ENCODE assay signal across 15 mouse cellular contexts in genomic region chr1:84910177-84910804, GRCm38 (mm10). TPM values are rescaled to one million over a fixed set of nuclear protein-coding genes. Genes with fewer than 3 reads are reported as not detected.
DNase-seq lines count a peak whose midpoint lies in the region; ATAC-seq and TF ChIP-seq lines count a peak whose summit lies in the region.
"Had no signal": no experiment of that assay in that cellular context is flagged by ENCODE, and none has a peak within 500 bp of the region (broad histone marks: within the 10 kb centered on the region; RNA-seq: fewer than 3 reads in every experiment).

No protein-coding gene starts in this region.

- DNase-seq in hindbrain, embryonic 10.5 days (ENCODE audit: low spot score): peak; percentile 45
- DNase-seq in hindbrain, postnatal 0 days (ENCODE audit: low spot score): no peak
- DNase-seq in brain, adult 2 months (ENCODE audit: low read depth, low spot score): peak; percentile 8
- no peak for DNase-seq in thymus, adult 18-20 months
- no peak for DNase-seq in urinary bladder, postnatal 36 days (ENCODE audit: low spot score in 2 of 2)
- DNase-seq: cerebellum, adult 11-12 months; heart, postnatal 14 days; kidney, postnatal 36 days; right cerebral cortex, postnatal 25 days had no signal

- H3K9ac ChIP-seq in hindbrain, postnatal 0 days (replicated peaks; ENCODE audit: low read length): no peak overlapping the region
- no peak overlapping the region for H3K9ac ChIP-seq in midbrain, embryonic 16.5 days (ENCODE audit: low read depth, low read length)
- H3K9ac ChIP-seq: lung, embryonic 15.5 days had no signal

- peak overlapping the region; percentile 40; the same call in 1 of the 2 replicates for H3K27ac ChIP-seq in hindbrain, embryonic 10.5 days
- H3K27ac ChIP-seq in hindbrain, postnatal 0 days: no peak overlapping the region
- H3K27ac ChIP-seq in midbrain, embryonic 16.5 days (ENCODE audit: low read length): no peak overlapping the region
- H3K27ac ChIP-seq: lung, embryonic 15.5 days had no signal

- no peaks in the 10 kb centered on the region for H3K36me3 ChIP-seq in hindbrain, embryonic 10.5 days
- H3K36me3 ChIP-seq in hindbrain, postnatal 0 days (ENCODE audit: insufficient read depth, low read length): no peaks in the 10 kb centered on the region
- peaks cover 20% of the 10 kb centered on the region for H3K36me3 ChIP-seq in midbrain, embryonic 16.5 days (ENCODE audit: control insufficient read depth, insufficient read depth, low read length)
- H3K36me3 ChIP-seq: lung, embryonic 15.5 days had no signal

- 56% methylated on average over 8 of the region's 8 CpGs for WGBS in hindbrain, embryonic 10.5 days
- 40% methylated on average over 8 of the region's 8 CpGs for WGBS in hindbrain, postnatal 0 days
- 42% methylated on average over 8 of the region's 8 CpGs for WGBS in midbrain, embryonic 16.5 days

- TF ChIP-seq CTCF in hindbrain, postnatal 0 days (IDR thresholded peaks at IDR 0.05; ENCODE audit: low read depth): no peak

- H3K27me3 ChIP-seq in hindbrain, embryonic 10.5 days (ENCODE audit: insufficient read depth, poor library complexity, severe bottlenecking): no peaks in the 10 kb centered on the region
- no peaks in the 10 kb centered on the region for H3K27me3 ChIP-seq in hindbrain, postnatal 0 days (ENCODE audit: insufficient read depth, low read length)
- H3K27me3 ChIP-seq in midbrain, embryonic 16.5 days (ENCODE audit: control insufficient read depth, insufficient read depth, low read depth, low read length): no peaks in the 10 kb centered on the region
- H3K27me3 ChIP-seq: lung, embryonic 15.5 days had no signal

- no peak overlapping the region for H3K4me3 ChIP-seq in hindbrain, embryonic 10.5 days
- no peak overlapping the region for H3K4me3 ChIP-seq in hindbrain, postnatal 0 days (ENCODE audit: low read length)
- H3K4me3 ChIP-seq in midbrain, embryonic 16.5 days (ENCODE audit: low read depth, low read length): no peak overlapping the region
- H3K4me3 ChIP-seq: lung, embryonic 15.5 days had no signal

- no peak overlapping the region for H3K4me2 ChIP-seq in hindbrain, postnatal 0 days (ENCODE audit: low read depth, low read length)
- H3K4me2 ChIP-seq in midbrain, embryonic 16.5 days (ENCODE audit: low read length): no peak overlapping the region
- H3K4me2 ChIP-seq: liver, embryonic 11.5 days; lung, embryonic 15.5 days had no signal

- ATAC-seq in hindbrain, postnatal 0 days: no peak
- ATAC-seq in hematopoietic stem cell, adult 5-6 weeks (replicated peaks in 1 of 2; ENCODE audit: insufficient read depth in 1 of 2, low FRiP score in 2 of 2, low TSS enrichment in 1 of 2, low read depth in 1 of 2, poor library complexity in 2 of 2, severe bottlenecking in 2 of 2): peak; percentile 33 to 38; a peak in 2 of 4 replicates
- ATAC-seq in midbrain, embryonic 16.5 days: peak; percentile 75
- ATAC-seq: intestine, embryonic 16.5 days had no signal

- no peaks in the 10 kb centered on the region for H3K9me3 ChIP-seq in hindbrain, embryonic 10.5 days
- H3K9me3 ChIP-seq in hindbrain, postnatal 0 days (ENCODE audit: low read length): no peaks in the 10 kb centered on the region
- no peaks in the 10 kb centered on the region for H3K9me3 ChIP-seq in midbrain, embryonic 16.5 days (replicated peaks; ENCODE audit: control insufficient read depth, low read length, poor library complexity, severe bottlenecking)
- H3K9me3 ChIP-seq: lung, embryonic 15.5 days had no signal

- peaks cover 13% of the 10 kb centered on the region for H3K4me1 ChIP-seq in hindbrain, embryonic 10.5 days (replicated peaks)
- no peaks in the 10 kb centered on the region for H3K4me1 ChIP-seq in hindbrain, postnatal 0 days (ENCODE audit: insufficient read depth, low read length)
- no peaks in the 10 kb centered on the region for H3K4me1 ChIP-seq in midbrain, embryonic 16.5 days (ENCODE audit: control insufficient read depth, insufficient read depth, low read length)
- H3K4me1 ChIP-seq: lung, embryonic 15.5 days had no signal

RNA-seq across cellular contexts. Expression of gene Slc16a14, which starts 24.6 kb away (rescaled TPM):
- 1.3 and 3.7 TPM in 2 replicates for polyA plus RNA-seq in hindbrain, embryonic 10.5 days (2016; fragmentation: Nextera tagmentation; extraction: Ambion mirVana)
- total RNA-seq in hindbrain, postnatal 0 days (2014; rRNA removed): 15.7 and 20.3 TPM in 2 replicates
- 14.5 and 16.2 TPM in 2 replicates for polyA plus RNA-seq in hindbrain, postnatal 0 days (2015; fragmentation: Nextera tagmentation; extraction: Ambion mirVana)
- total RNA-seq in hematopoietic stem cell, adult 5-6 weeks (2017): not detected in 2 replicates
- polyA plus RNA-seq in midbrain, embryonic 16.5 days (2015; fragmentation: Nextera tagmentation; extraction: Ambion mirVana): 17.2 and 17.7 TPM in 2 replicates
- total RNA-seq: megakaryocyte-erythroid progenitor cell, adult 5-6 weeks had no signal

Comparison
In these comparisons a context has a peak if more than half of its experiments do, and no peak if none do; other contexts are left out.
1. DNase-seq: peak in hindbrain, embryonic 10.5 days (single experiment) and brain, adult 2 months (single experiment); none in hindbrain, postnatal 0 days (single experiment), thymus, adult 18-20 months (0 of 2) and urinary bladder, postnatal 36 days (0 of 2).